Mouse (Mus musculus) cerebellum, postnatal 36 days (tissue): ENCODE measurements around the gene Vmn2r22.
"Not testable (repeated sequence)": the region's sequence is repeated elsewhere in the genome, so short reads cannot be mapped to it uniquely, and the experiment has no call there.

Experiments
- DNase-seq, 2 experiments: peaks; one replicate each; pipeline ENCODE4 v3.0.0; 2021 to 2022; ENCODE audit warnings: mixed read lengths in 2 of 2

Gene Vmn2r22

GRCm38 (mm10) chr6:123650625-123651024, at the start of gene Vmn2r22:
Gene Vmn2r22, minus strand, starts transcription at chr6:123650725.
- DNase-seq, result not testable (repeated sequence)

- DNase-seq, result no peak
Observed at GRCm38 (mm10) chr6:123697213-123697612, 46.7 kb upstream of the Vmn2r22 start.

GRCm38 (mm10) chr6:123696639-123697038, 46.1 kb upstream of the Vmn2r22 start:
- DNase-seq, result not testable (repeated sequence)

- no peak for DNase-seq
Observed at GRCm38 (mm10) chr6:123657040-123657439, 6.5 kb upstream of the Vmn2r22 start.

- DNase-seq, result not testable (repeated sequence)
Observed at GRCm38 (mm10) chr6:123639394-123639793, 11.1 kb downstream of the Vmn2r22 start.

- not testable (repeated sequence) for DNase-seq
Observed at GRCm38 (mm10) chr6:123623784-123624183, 26.7 kb downstream of the Vmn2r22 start.

GRCm38 (mm10) chr6:123588368-123588767, 62.2 kb downstream of the Vmn2r22 start:
- DNase-seq, result not testable (repeated sequence)

- DNase-seq, result not testable (repeated sequence)
Observed at GRCm38 (mm10) chr6:123587796-123588328, 62.7 kb downstream of the Vmn2r22 start.

GRCm38 (mm10) chr6:123583988-123584387, 66.5 kb downstream of the Vmn2r22 start:
- DNase-seq, result not testable (repeated sequence)

GRCm38 (mm10) chr6:123574698-123575097, 75.8 kb downstream of the Vmn2r22 start:
- DNase-seq, result not testable (repeated sequence)
